Mouse (Mus musculus): Measurements from ENCODE around the gene Nosip. TPM values are rescaled to one million over a fixed set of nuclear protein-coding genes. Genes with fewer than 3 reads are reported as not detected.

Gene Nosip
- polyA plus RNA-seq, 1 experiment from 2014 or later: 75.0 TPM

- Histone ChIP-seq H3K27me3 (ENCODE audit: control insufficient read depth, insufficient read depth, low read length) (no peaks in the 10 kb centered on the region), H3K4me3 (ENCODE audit: low read length) (no peak overlapping the region), H3K4me1 (ENCODE audit: control insufficient read depth, insufficient read depth, low read length) (0 out of 2 replicates have a peak, but pooled peaks cover 3% of the 10 kb centered on the region), H3K27ac (ENCODE audit: low read depth, low read length) (no peak overlapping the region), H3K4me2 (replicated peaks; ENCODE audit: low read depth, low read length) (no peak overlapping the region), H3K36me3 (ENCODE audit: control insufficient read depth, insufficient read depth, low read length) (no peaks in the 10 kb centered on the region), H3K9me3 (ENCODE audit: control insufficient read depth, low read length) (no peaks in the 10 kb centered on the region), H3K9ac (ENCODE audit: low read depth, low read length) (no peak overlapping the region)
- ATAC-seq (ENCODE audit: low FRiP score, low TSS enrichment): no peak
- 87% methylated on average over 4 of the region's 4 CpGs for WGBS
Measured at GRCm38 (mm10) chr7:45067190-45067999, 5.2 kb downstream of the Nosip start.

- WGBS: 34% methylated on average over 5 of the region's 5 CpGs
- no peaks in the 10 kb centered on the region for H3K36me3 ChIP-seq (ENCODE audit: control insufficient read depth, insufficient read depth, low read length)
- 0 out of 2 replicates have a peak, but pooled peaks cover 3% of the 10 kb centered on the region for H3K4me1 ChIP-seq (ENCODE audit: control insufficient read depth, insufficient read depth, low read length)
- H3K9me3 ChIP-seq (ENCODE audit: control insufficient read depth, low read length): no peaks in the 10 kb centered on the region
- no peak overlapping the region for H3K4me2 ChIP-seq (replicated peaks; ENCODE audit: low read depth, low read length)
- H3K9ac ChIP-seq (ENCODE audit: low read depth, low read length): no peak overlapping the region
- no peak overlapping the region for H3K4me3 ChIP-seq (ENCODE audit: low read length)
- H3K27me3 ChIP-seq (ENCODE audit: control insufficient read depth, insufficient read depth, low read length): no peaks in the 10 kb centered on the region
- ATAC-seq (ENCODE audit: low FRiP score, low TSS enrichment): no peak
- no peak overlapping the region for H3K27ac ChIP-seq (ENCODE audit: low read depth, low read length)
Measured at GRCm38 (mm10) chr7:45068000-45068318, 5.7 kb downstream of the Nosip start.

- H3K9ac ChIP-seq (ENCODE audit: low read depth, low read length): no peak overlapping the region
- H3K4me1 ChIP-seq (ENCODE audit: control insufficient read depth, insufficient read depth, low read length): no peaks in the 10 kb centered on the region
- no peak overlapping the region for H3K27ac ChIP-seq (ENCODE audit: low read depth, low read length)
- no peaks in the 10 kb centered on the region for H3K27me3 ChIP-seq (ENCODE audit: control insufficient read depth, insufficient read depth, low read length)
- ATAC-seq (ENCODE audit: low FRiP score, low TSS enrichment): no peak
- no peaks in the 10 kb centered on the region for H3K9me3 ChIP-seq (ENCODE audit: control insufficient read depth, low read length)
- 79% methylated on average over 2 of the region's 2 CpGs for WGBS
- H3K4me2 ChIP-seq (replicated peaks; ENCODE audit: low read depth, low read length): no peak overlapping the region
- no peak overlapping the region for H3K4me3 ChIP-seq (ENCODE audit: low read length)
- H3K36me3 ChIP-seq (ENCODE audit: control insufficient read depth, insufficient read depth, low read length): peaks cover 14% of the 10 kb centered on the region; the same call in 1 of the 2 replicates
Measured at GRCm38 (mm10) chr7:45069671-45070070, 7.4 kb downstream of the Nosip start.

- Histone ChIP-seq H3K36me3 (ENCODE audit: control insufficient read depth, insufficient read depth, low read length) (peaks cover 36% of the 10 kb centered on the region), H3K4me2 (replicated peaks; ENCODE audit: low read depth, low read length) (no peak overlapping the region), H3K4me1 (ENCODE audit: control insufficient read depth, insufficient read depth, low read length) (0 out of 2 replicates have a peak, but pooled peaks cover 4% of the 10 kb centered on the region), H3K27ac (ENCODE audit: low read depth, low read length) (no peak overlapping the region), H3K9me3 (ENCODE audit: control insufficient read depth, low read length) (no peaks in the 10 kb centered on the region), H3K4me3 (ENCODE audit: low read length) (no peak overlapping the region), H3K9ac (ENCODE audit: low read depth, low read length) (no peak overlapping the region), H3K27me3 (ENCODE audit: control insufficient read depth, insufficient read depth, low read length) (no peaks in the 10 kb centered on the region)
- 82% methylated on average over 2 of the region's 2 CpGs for WGBS
- no peak for ATAC-seq (ENCODE audit: low FRiP score, low TSS enrichment)
Measured at GRCm38 (mm10) chr7:45072230-45072629, 10.0 kb downstream of the Nosip start.

GRCm38 (mm10) chr7:45073171-45073707 lies 11.0 kb downstream of the Nosip start:
- WGBS: 74% methylated on average over 7 of the region's 7 CpGs
- Histone ChIP-seq H3K4me3 (ENCODE audit: low read length) (no peak overlapping the region), H3K4me1 (ENCODE audit: control insufficient read depth, insufficient read depth, low read length) (0 out of 2 replicates have a peak, but pooled peaks cover 4% of the 10 kb centered on the region), H3K36me3 (ENCODE audit: control insufficient read depth, insufficient read depth, low read length) (peaks cover 44% of the 10 kb centered on the region), H3K27me3 (ENCODE audit: control insufficient read depth, insufficient read depth, low read length) (no peaks in the 10 kb centered on the region), H3K9me3 (ENCODE audit: control insufficient read depth, low read length) (no peaks in the 10 kb centered on the region), H3K27ac (ENCODE audit: low read depth, low read length) (no peak overlapping the region), H3K9ac (ENCODE audit: low read depth, low read length) (no peak overlapping the region; the same call in 1 of the 2 replicates), H3K4me2 (replicated peaks; ENCODE audit: low read depth, low read length) (no peak overlapping the region)
- no peak for ATAC-seq (ENCODE audit: low FRiP score, low TSS enrichment)

GRCm38 (mm10) chr7:45073949-45074348 lies 11.7 kb downstream of the Nosip start:
- WGBS: 93% methylated on average over 12 of the region's 12 CpGs
- 0 out of 2 replicates have a peak, but pooled peaks cover 4% of the 10 kb centered on the region for H3K4me1 ChIP-seq (ENCODE audit: control insufficient read depth, insufficient read depth, low read length)
- no peak for ATAC-seq (ENCODE audit: low FRiP score, low TSS enrichment)
- H3K4me2 ChIP-seq (replicated peaks; ENCODE audit: low read depth, low read length): no peak overlapping the region
- peaks cover 44% of the 10 kb centered on the region for H3K36me3 ChIP-seq (ENCODE audit: control insufficient read depth, insufficient read depth, low read length)
- H3K9ac ChIP-seq (ENCODE audit: low read depth, low read length): no peak overlapping the region
- H3K27ac ChIP-seq (ENCODE audit: low read depth, low read length): no peak overlapping the region
- H3K27me3 ChIP-seq (ENCODE audit: control insufficient read depth, insufficient read depth, low read length): no peaks in the 10 kb centered on the region
- no peaks in the 10 kb centered on the region for H3K9me3 ChIP-seq (ENCODE audit: control insufficient read depth, low read length)
- H3K4me3 ChIP-seq (ENCODE audit: low read length): no peak overlapping the region

GRCm38 (mm10) chr7:45075405-45075804 lies 13.2 kb downstream of the Nosip start:
- Histone ChIP-seq H3K9me3 (ENCODE audit: control insufficient read depth, low read length) (no peaks in the 10 kb centered on the region), H3K27me3 (ENCODE audit: control insufficient read depth, insufficient read depth, low read length) (no peaks in the 10 kb centered on the region), H3K4me2 (replicated peaks; ENCODE audit: low read depth, low read length) (no peak overlapping the region), H3K9ac (ENCODE audit: low read depth, low read length) (no peak overlapping the region), H3K36me3 (ENCODE audit: control insufficient read depth, insufficient read depth, low read length) (peaks cover 44% of the 10 kb centered on the region), H3K4me3 (ENCODE audit: low read length) (no peak overlapping the region), H3K4me1 (ENCODE audit: control insufficient read depth, insufficient read depth, low read length) (0 out of 2 replicates have a peak, but pooled peaks cover 4% of the 10 kb centered on the region), H3K27ac (ENCODE audit: low read depth, low read length) (no peak overlapping the region)
- 65% methylated on average over 4 of the region's 4 CpGs for WGBS
- no peak for ATAC-seq (ENCODE audit: low FRiP score, low TSS enrichment)

- WGBS: 88% methylated on average over 30 of the region's 30 CpGs
- ATAC-seq (ENCODE audit: low FRiP score, low TSS enrichment): no peak
- 0 out of 2 replicates have a peak, but pooled peaks cover 4% of the 10 kb centered on the region for H3K4me1 ChIP-seq (ENCODE audit: control insufficient read depth, insufficient read depth, low read length)
- no peak overlapping the region for H3K4me2 ChIP-seq (replicated peaks; ENCODE audit: low read depth, low read length)
- no peaks in the 10 kb centered on the region for H3K9me3 ChIP-seq (ENCODE audit: control insufficient read depth, low read length)
- no peak overlapping the region for H3K27ac ChIP-seq (ENCODE audit: low read depth, low read length)
- peaks cover 44% of the 10 kb centered on the region for H3K36me3 ChIP-seq (ENCODE audit: control insufficient read depth, insufficient read depth, low read length)
- no peaks in the 10 kb centered on the region for H3K27me3 ChIP-seq (ENCODE audit: control insufficient read depth, insufficient read depth, low read length)
- no peak overlapping the region for H3K4me3 ChIP-seq (ENCODE audit: low read length)
- H3K9ac ChIP-seq (ENCODE audit: low read depth, low read length): no peak overlapping the region
Measured at GRCm38 (mm10) chr7:45076501-45076900, 14.3 kb downstream of the Nosip start.

GRCm38 (mm10) chr7:45077322-45077721 lies 15.1 kb downstream of the Nosip start:
- no peak for ATAC-seq (ENCODE audit: low FRiP score, low TSS enrichment)
- Histone ChIP-seq H3K36me3 (ENCODE audit: control insufficient read depth, insufficient read depth, low read length) (peaks cover 44% of the 10 kb centered on the region), H3K9ac (ENCODE audit: low read depth, low read length) (no peak overlapping the region), H3K27me3 (ENCODE audit: control insufficient read depth, insufficient read depth, low read length) (no peaks in the 10 kb centered on the region), H3K9me3 (ENCODE audit: control insufficient read depth, low read length) (no peaks in the 10 kb centered on the region), H3K4me3 (ENCODE audit: low read length) (no peak overlapping the region), H3K4me2 (replicated peaks; ENCODE audit: low read depth, low read length) (no peak overlapping the region), H3K27ac (ENCODE audit: low read depth, low read length) (no peak overlapping the region), H3K4me1 (ENCODE audit: control insufficient read depth, insufficient read depth, low read length) (peaks cover 4% of the 10 kb centered on the region; the same call in 1 of the 2 replicates)
- 88% methylated on average over 14 of the region's 14 CpGs for WGBS
